Mouse (Mus musculus) layer of hippocampus, adult 18-20 months (tissue): ENCODE data around the gene Rpl36a. TPM values are rescaled to one million over a fixed set of nuclear protein-coding genes. Genes with fewer than 3 reads are reported as not detected.

ENCODE experiments used
- DNase-seq, 2 experiments: peaks; one replicate each; pipeline ENCODE4 v3.0.0; 2022; ENCODE audit warnings: low spot score in 2 of 2
- total RNA-seq, 2 experiments: library from RNA; stranded (reverse); gene quantifications; 2 replicates each; pipeline ENCODE4 v1.2.3; 2021

The Rpl36a gene
- total RNA-seq, 2 experiments from 2014 or later: 151 to 153 TPM

GRCm38 (mm10) chrX:134599922-134600565, 14.6 kb downstream of the Rpl36a start:
- DNase-seq: no peak

- DNase-seq: peak; percentile 82 to 95
These were observed 15.4 kb downstream of the Rpl36a start, which contains the start of the genes Gla and Hnrnph2 for GRCm38 (mm10) chrX:134600659-134601379. Gene Gla, minus strand, starts transcription at chrX:134601125. Gene Hnrnph2, plus strand, starts transcription at chrX:134601179.

GRCm38 (mm10) chrX:134601380-134602120, 16.1 kb downstream of the Rpl36a start:
- no peak for DNase-seq

- peak in 1 of 2 experiments; percentile 20 for DNase-seq
These were observed 24.0 kb downstream of the Rpl36a start for GRCm38 (mm10) chrX:134609472-134609871.

- no peak for DNase-seq
These were observed 25.5 kb downstream of the Rpl36a start for GRCm38 (mm10) chrX:134610984-134611383.

GRCm38 (mm10) chrX:134612285-134612959, 27.0 kb downstream of the Rpl36a start:
- DNase-seq: no peak

GRCm38 (mm10) chrX:134614306-134614705, 28.9 kb downstream of the Rpl36a start:
- DNase-seq: no peak

GRCm38 (mm10) chrX:134619695-134620094, 34.2 kb downstream of the Rpl36a start:
- DNase-seq: no peak

- peak in 1 of 2 experiments; percentile 12 for DNase-seq
These were observed 34.9 kb downstream of the Rpl36a start for GRCm38 (mm10) chrX:134620254-134620865.

- DNase-seq: no peak
These were observed 36.2 kb downstream of the Rpl36a start for GRCm38 (mm10) chrX:134621685-134622084.

GRCm38 (mm10) chrX:134623350-134623749, 37.9 kb downstream of the Rpl36a start:
- DNase-seq: no peak

GRCm38 (mm10) chrX:134628200-134628599, 42.7 kb downstream of the Rpl36a start:
- no peak for DNase-seq

GRCm38 (mm10) chrX:134632710-134633109, 47.3 kb downstream of the Rpl36a start:
- no peak for DNase-seq

- DNase-seq: no peak
These were observed 49.7 kb downstream of the Rpl36a start for GRCm38 (mm10) chrX:134635111-134635510.

GRCm38 (mm10) chrX:134635860-134636259, 50.4 kb downstream of the Rpl36a start:
- no peak for DNase-seq

Other genes with a start within 250 kb of the Rpl36a start
- 10 to 100 TPM; 32.1 to 47.9 TPM for gene Drp2, start 181.1 kb upstream of the Rpl36a start, total RNA-seq
- gene Taf7l, start 109.2 kb upstream of the Rpl36a start, total RNA-seq: not detected
- 10 to 100 TPM; 17.4 to 18.0 TPM for gene Timm8a1, start 43.8 kb upstream of the Rpl36a start, total RNA-seq
- 1 to 10 TPM in 1 of 2 experiments, under 1 TPM in 1; 0.74 to 1.1 TPM for gene Btk, start 2.1 kb upstream of the Rpl36a start, total RNA-seq
- gene Gla, start 15.5 kb downstream of the Rpl36a start, total RNA-seq: 1 to 10 TPM; 9.5 to 9.8 TPM
- gene Hnrnph2, start 15.5 kb downstream of the Rpl36a start, total RNA-seq: 100 to 1,000 TPM; 153 to 156 TPM
- gene Armcx4, start 100.9 kb downstream of the Rpl36a start, total RNA-seq: 10 to 100 TPM; 31.6 to 32.8 TPM
- 10 to 100 TPM; 53.7 to 60.1 TPM for gene Armcx1, start 132.3 kb downstream of the Rpl36a start, total RNA-seq
- 1 to 10 TPM; 7.1 to 7.8 TPM for gene Armcx6, start 165.8 kb downstream of the Rpl36a start, total RNA-seq
- 10 to 100 TPM; 72.3 to 85.6 TPM for gene Armcx3, start 170.9 kb downstream of the Rpl36a start, total RNA-seq
- 10 to 100 TPM; 84.3 to 88.8 TPM for gene Armcx2, start 223.6 kb downstream of the Rpl36a start, total RNA-seq